7 mouse cellular contexts compared by ENCODE assay signal in the genomic region with DNA sequence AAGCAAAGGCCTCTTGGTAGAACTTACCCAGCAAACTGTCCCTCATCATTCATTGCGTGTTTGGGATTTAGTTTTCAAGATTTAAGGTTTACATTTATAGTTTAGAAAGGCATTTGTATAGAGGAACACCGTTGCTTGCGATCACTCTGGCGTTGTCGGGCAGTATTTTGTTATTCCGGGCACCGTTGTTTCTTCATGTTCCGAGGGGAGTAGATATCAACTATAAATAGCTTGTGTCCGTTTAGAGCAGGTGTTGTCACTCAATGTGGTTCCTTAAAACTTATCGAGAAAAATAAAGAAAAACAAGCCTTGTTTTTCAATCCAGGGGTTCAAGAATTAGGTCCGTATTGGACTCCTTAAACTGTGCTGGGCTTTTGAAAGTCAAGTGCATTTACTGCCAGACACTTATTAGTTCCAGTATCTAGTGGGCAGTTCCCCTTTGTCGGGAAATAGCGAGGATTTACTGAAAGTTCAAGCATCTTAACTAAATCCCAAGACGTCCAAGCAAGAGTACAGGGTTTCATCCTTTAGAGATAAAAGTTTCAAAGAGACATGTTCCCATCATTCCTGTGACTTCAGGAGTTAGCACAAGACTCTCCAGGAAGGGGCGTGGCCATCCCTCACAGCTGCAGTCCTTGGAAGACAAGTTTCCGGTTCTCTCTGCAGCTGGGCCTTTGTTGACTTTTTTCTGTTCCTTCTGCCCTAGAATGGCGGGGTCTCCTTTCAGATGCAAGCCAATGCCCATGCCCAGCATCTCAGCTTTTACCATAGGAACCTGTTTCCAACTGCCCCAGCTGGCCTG. TPM values are rescaled to one million over a fixed set of nuclear protein-coding genes. Genes with fewer than 3 reads are reported as not detected.
DNase-seq lines count a peak whose midpoint lies in the region; ATAC-seq lines count a peak whose summit lies in the region.

No protein-coding gene starts in this region.

- H3K27me3 ChIP-seq in embryonic facial prominence, embryonic 14.5 days (replicated peaks; ENCODE audit: control insufficient read depth, insufficient read depth, low read length), result peaks cover 10% of the 10 kb centered on the region
- H3K27me3 ChIP-seq in liver, embryonic 13.5 days, result peaks cover 12% of the 10 kb centered on the region

- H3K4me3 ChIP-seq in embryonic facial prominence, embryonic 14.5 days (ENCODE audit: low read depth, low read length), result no peak overlapping the region
- H3K4me3 ChIP-seq in liver, embryonic 13.5 days (replicated peaks), result peak overlapping the region; percentile 28

- H3K4me2 ChIP-seq in embryonic facial prominence, embryonic 14.5 days (ENCODE audit: low read depth, low read length), result no peak overlapping the region
- H3K4me2 ChIP-seq in liver, embryonic 13.5 days, result peak overlapping the region; percentile 58

- H3K4me1 ChIP-seq in embryonic facial prominence, embryonic 14.5 days (ENCODE audit: control insufficient read depth, insufficient read depth, low read length), result no peaks in the 10 kb centered on the region; the same call in 1 of the 2 replicates
- peaks cover 15% of the 10 kb centered on the region for H3K4me1 ChIP-seq in liver, embryonic 13.5 days (replicated peaks)

- ATAC-seq in embryonic facial prominence, embryonic 14.5 days (ENCODE audit: low read depth), result no peak
- no peak for ATAC-seq in liver, embryonic 13.5 days (ENCODE audit: low read depth)

- H3K27ac ChIP-seq in embryonic facial prominence, embryonic 14.5 days (replicated peaks; ENCODE audit: low read depth, low read length), result no peak overlapping the region
- no peak overlapping the region for H3K27ac ChIP-seq in liver, embryonic 13.5 days

- no peaks in the 10 kb centered on the region for H3K9me3 ChIP-seq in embryonic facial prominence, embryonic 14.5 days (ENCODE audit: control insufficient read depth, low read length)
- H3K9me3 ChIP-seq in liver, embryonic 13.5 days (replicated peaks), result no peaks in the 10 kb centered on the region

- 65% methylated on average over 17 of the region's 17 CpGs for WGBS in embryonic facial prominence, embryonic 14.5 days
- 17% methylated on average over 17 of the region's 17 CpGs for WGBS in liver, embryonic 13.5 days (ENCODE audit: insufficient replicate concordance)

- H3K36me3 ChIP-seq in embryonic facial prominence, embryonic 14.5 days (ENCODE audit: control insufficient read depth, insufficient read depth, low read length), result no peaks in the 10 kb centered on the region
- no peaks in the 10 kb centered on the region for H3K36me3 ChIP-seq in liver, embryonic 13.5 days

- H3K9ac ChIP-seq in embryonic facial prominence, embryonic 14.5 days (ENCODE audit: low read depth, low read length), result no peak overlapping the region
- peak overlapping the region; percentile 28; the same call in 1 of the 2 replicates for H3K9ac ChIP-seq in liver, embryonic 13.5 days

- peak; percentile 49 to 59 for DNase-seq in spleen, postnatal 36 days (ENCODE audit: low spot score in 2 of 2)
- no peak for DNase-seq in spleen, postnatal 14 days (ENCODE audit: low spot score in 2 of 2)
- DNase-seq in embryonic facial prominence, embryonic 14.5 days (ENCODE audit: low spot score), result peak; percentile 26
- DNase-seq in liver, embryonic 13.5 days, result no peak
- DNase-seq in thymus, postnatal 36 days, result peak; percentile 68 to 80
- DNase-seq in left cerebral cortex, postnatal 36 days (ENCODE audit: low spot score in 2 of 2), result no peak
- no peak for DNase-seq in layer of hippocampus, adult 9-11 months

- intact Hi-C loops in left cerebral cortex, postnatal 36 days (cut with DNase I), result no loop called here

RNA-seq across cellular contexts. Expression of a gene that starts 1.9 kb away (rescaled TPM):
- polyA plus RNA-seq in embryonic facial prominence, embryonic 14.5 days (2014; fragmentation: Nextera tagmentation; extraction: Ambion mirVana), result 3.2 and 3.5 TPM in 2 replicates
- 4.4 and 5.0 TPM in 2 replicates for polyA plus RNA-seq in liver, embryonic 13.5 days (2015; fragmentation: Nextera tagmentation; extraction: Ambion mirVana)
- 1 to 10 TPM; 3.5 to 3.6 TPM for total RNA-seq in left cerebral cortex, postnatal 36 days (2021)

RNA-seq across cellular contexts. Expression of a gene that starts 53.8 kb away (rescaled TPM):
- 0.67 and 0.80 TPM in 2 replicates for polyA plus RNA-seq in embryonic facial prominence, embryonic 14.5 days (2014; fragmentation: Nextera tagmentation; extraction: Ambion mirVana)
- 0.02 and 0.09 TPM in 2 replicates for polyA plus RNA-seq in liver, embryonic 13.5 days (2015; fragmentation: Nextera tagmentation; extraction: Ambion mirVana)
- total RNA-seq in left cerebral cortex, postnatal 36 days (2021), result 100 to 1,000 TPM; 158 to 220 TPM

Comparison
In these comparisons a context has a peak if more than half of its experiments do, and no peak if none do; other contexts are left out.
1. DNase-seq: peak in spleen, postnatal 36 days (2 of 2), embryonic facial prominence, embryonic 14.5 days (single experiment) and thymus, postnatal 36 days (2 of 2); none in spleen, postnatal 14 days (0 of 2), liver, embryonic 13.5 days (single experiment), left cerebral cortex, postnatal 36 days (0 of 2) and layer of hippocampus, adult 9-11 months (single experiment).